Mouse (Mus musculus) frontal cortex, postnatal 10 days (tissue): Measurements from ENCODE around the gene Il20rb.

ENCODE experiments used
- DNase-seq, 2 experiments: peaks; one replicate each; pipeline ENCODE4 v3.0.0; 2022; ENCODE audit warnings: low spot score in 2 of 2, mixed read lengths in 1 of 2

Il20rb gene

DNA sequence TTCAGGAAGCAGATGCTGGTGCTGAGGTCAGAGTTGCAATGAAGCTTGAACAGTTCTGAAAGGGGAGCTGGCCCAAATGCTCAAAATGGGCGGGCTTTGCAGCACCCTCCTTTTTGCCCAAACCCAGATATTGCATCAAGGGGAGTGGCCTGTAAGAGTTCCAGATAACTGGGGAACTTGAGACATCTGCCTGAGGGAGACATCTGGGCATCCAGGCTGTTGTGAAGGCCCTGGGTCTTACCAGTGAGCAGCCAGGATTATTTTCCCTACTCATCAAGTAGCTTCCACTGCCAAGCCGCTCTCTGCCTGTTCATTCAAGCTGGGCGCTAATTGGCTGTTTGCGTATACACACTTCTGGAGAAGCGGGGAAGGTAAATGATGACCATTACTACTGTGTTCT, at the start of gene Il20rb:
TSS of gene Il20rb (minus strand) at position 358 of the 400 bp plus-strand sequence.
- no peak for DNase-seq

DNA sequence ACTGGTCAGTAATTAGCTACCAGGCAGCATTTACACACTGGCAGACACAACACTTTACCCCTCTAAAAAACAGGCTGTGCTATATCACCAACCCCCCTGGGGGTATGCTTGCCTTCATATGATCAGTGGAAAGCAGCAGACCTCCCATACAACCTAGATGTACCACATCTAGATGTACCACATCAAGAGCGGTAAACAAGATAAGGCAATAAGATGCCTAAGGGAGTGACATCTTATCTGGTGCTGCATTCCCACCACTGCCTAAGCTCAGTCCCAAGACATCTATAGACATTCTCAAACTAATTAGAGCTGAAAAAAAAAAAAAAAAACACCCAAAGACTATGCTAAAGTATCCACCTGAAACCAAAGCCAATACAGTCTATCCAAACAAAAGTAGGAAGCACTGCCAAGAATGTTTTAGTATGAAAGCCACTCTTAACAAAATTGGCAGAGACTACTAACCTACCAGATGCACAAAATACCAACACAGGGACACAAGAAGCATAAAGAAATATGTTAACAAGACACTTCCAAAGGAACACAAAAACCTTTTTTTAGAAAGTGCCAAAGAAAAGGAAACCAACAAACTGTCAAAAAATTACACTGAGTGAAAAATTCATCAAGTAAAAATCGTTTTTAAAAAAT, 49.2 kb upstream of the Il20rb start:
- no peak for DNase-seq

DNA sequence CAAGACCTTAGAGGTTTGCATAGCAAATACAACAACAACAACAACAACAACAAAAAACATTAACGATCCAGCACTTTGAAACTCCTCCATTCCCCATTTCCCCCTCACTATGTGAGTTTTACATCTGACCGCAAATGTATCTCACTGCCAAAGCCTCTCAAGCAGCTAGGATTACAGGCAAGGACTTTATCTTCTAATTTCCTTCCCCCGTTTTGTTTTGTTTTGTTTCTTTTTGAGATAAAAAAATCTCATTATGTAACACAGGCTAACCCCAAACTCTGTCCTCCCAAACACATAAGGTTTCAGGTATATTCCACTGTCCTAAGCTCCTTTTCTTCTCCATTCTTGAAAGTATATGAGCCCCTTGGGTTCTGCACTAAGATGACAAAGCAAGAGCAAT, 48.1 kb upstream of the Il20rb start:
- DNase-seq = no peak

DNA sequence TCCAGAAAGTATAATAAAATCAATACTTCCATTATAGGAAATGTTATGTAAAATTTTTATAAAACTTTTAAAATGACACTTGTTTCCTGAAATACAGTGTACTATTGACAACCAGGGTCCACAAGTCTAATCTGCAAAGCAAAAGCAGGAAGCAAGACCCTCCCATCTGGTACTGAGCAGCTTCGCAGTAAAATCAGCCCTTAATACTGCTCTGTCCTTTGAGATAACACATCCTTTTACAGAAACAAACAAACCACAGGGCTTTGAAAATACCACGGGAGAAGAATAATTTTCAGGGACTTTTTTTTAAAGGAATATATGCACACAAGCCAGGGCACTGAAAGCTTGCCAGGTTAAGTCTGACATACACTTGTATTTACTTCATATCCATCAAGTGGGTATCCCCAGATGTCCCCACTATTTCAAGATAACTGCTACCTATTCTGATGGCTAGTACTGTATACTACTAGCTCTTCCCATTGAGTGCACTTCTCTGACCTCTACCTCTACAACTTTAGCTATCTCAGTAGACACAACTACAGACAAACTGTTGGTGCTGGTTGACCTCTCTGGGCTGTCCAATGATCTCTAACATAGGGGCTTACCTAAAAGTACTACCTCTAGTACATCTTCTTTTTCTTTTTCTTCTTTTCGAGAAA, 46.4 kb upstream of the Il20rb start:
- DNase-seq = no peak

DNA sequence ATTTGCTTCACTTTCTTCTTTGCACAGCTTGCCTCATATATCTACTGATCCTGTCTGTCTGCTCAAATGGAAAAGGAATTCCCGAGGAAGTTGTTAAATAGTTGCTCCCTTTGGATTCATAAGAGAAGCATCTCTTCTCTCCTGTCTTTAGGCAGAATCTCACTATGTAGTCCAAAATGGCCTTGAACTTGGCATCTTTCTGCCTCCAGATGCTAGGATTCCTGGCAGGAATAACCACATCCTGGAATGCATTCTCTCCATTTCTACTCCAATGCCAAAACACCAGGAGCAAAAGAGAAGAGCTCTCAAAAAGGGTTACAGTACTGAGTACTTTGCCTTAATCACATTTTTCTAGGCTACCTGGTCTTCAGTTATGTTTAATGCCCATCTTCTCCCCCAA, 44.7 kb upstream of the Il20rb start:
- DNase-seq = no peak

DNA sequence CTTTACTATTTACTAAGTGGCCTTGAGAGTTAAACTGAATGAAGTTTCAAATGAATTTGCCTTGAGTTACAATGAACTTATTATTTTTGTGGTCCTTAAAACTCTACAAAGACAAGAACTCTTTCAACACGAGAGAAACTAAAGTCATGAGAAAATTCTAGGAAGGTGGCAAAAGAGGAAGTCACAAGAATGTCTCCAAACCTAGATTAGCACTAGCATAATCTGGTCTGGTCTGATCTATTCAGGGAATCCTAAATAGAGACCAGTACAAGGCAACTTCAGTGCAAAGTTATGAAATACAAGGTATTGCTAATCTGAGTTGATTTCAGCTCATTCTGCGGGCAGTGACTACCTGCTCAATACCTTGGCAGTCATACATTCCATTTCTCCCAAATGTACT, 38.6 kb upstream of the Il20rb start:
- no peak for DNase-seq

DNA sequence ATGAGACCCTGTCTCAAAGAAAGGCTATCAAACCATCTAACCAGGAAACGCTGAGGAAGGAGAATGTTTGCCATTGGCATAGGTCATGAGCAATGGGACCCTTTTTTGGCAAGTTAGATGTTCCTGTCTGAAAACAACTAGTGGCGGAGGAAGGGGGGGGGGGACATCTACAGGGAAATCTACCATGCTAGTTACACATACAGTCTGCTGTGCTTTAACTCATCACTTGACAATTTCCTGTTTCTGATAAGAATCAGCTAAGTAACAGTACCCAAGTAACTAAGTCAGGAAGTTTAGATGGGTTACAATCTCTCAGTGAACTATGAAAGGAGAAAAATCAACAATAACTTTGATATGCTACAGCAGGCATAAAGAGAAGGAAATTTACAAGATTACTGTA, 35.4 kb upstream of the Il20rb start:
- DNase-seq = no peak

DNA sequence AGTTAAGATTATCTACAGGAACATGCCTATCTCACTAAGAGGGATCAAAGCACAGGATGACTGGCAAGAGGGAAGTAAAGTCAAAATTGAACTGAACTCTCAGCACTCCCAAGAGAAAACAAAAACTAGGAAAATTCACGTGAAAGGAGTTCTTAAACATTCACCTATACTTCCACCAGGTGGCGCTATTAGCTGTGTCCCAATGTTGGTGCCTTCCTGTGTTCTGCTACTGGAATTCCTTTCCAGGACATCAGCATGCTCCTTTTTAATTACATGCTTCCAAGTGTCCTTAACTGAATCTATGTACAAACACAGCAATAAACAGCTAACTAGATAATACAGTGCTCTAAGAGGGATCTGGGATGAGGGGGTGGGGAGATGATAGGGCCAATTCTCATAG, 34.0 kb upstream of the Il20rb start:
- peak in 1 of 2 experiments; percentile 12 for DNase-seq

DNA sequence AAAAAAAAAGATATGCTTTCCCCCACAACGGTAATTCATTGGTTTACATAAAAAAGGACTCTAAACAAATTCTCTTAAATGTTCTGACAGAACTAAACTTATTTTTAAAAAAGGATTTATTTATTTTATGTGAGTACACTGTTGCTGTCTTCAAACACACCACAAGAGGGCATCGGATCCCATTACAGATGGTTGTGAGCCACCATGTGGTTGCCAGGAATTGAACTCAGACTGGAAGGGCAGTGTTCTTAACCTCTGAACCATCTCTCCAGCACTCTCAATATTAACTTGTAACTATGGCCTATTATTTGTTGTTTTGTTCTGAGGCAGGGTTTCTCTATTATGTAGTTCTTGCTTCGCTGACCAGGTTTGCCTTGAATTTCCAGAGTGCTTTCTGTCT, 33.4 kb upstream of the Il20rb start:
- DNase-seq = no peak

DNA sequence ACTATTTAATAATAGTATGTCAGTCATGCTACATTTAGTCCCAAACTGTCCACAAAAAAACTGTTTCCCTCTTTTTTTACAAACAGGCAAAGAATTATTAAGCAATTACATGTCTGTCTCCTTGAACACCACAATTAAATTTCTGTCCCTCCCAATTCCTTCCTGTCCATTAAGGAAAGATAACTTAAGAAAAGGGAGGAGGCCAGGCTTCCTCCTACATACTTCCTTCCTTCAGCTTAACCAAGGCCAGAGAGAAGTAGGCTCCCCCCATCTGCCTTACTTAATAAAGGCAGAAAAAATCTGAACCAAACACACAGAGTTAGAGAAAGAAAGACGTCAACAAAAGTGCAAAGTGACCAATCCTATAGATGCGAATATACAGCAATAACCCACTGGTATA, 21.0 kb upstream of the Il20rb start:
- no peak for DNase-seq

DNA sequence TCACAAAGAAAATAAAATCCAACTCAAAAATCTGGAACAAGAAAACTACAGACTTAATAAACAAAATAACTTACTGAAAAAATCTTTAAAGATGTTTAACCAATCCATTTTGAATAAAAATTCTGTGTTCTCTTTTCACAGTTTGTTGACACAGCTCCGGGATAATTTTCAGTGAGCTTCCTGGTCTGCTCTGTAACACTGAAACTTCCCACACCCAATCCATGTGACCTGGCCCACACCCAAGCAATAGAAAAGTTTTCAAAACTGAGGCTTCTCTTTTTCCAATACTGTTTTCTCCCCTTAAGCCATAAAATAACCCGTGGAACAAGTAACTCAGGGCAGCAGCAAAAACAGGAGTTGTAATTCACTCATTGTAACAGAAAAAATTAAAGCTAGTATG, 20.1 kb upstream of the Il20rb start:
- no peak for DNase-seq

DNA sequence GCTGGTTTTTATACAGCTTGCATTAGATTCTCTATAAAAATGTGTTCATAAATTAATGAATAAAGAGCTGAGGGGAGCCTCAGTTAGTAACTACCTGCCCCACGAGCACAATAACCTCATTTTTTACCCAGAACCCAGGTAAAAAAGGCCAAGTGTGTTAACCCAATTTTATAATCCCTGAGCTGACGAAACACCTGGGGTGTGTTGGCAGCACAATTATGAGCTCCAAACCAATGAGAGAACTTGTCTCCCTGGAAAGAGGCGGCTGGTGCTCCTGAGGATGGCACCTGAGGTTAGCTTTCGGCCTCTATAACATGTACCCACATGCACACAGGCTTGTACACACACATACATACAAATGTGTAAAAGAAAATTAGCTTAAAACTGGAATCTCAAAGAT, 18.9 kb upstream of the Il20rb start:
- DNase-seq = no peak

DNA sequence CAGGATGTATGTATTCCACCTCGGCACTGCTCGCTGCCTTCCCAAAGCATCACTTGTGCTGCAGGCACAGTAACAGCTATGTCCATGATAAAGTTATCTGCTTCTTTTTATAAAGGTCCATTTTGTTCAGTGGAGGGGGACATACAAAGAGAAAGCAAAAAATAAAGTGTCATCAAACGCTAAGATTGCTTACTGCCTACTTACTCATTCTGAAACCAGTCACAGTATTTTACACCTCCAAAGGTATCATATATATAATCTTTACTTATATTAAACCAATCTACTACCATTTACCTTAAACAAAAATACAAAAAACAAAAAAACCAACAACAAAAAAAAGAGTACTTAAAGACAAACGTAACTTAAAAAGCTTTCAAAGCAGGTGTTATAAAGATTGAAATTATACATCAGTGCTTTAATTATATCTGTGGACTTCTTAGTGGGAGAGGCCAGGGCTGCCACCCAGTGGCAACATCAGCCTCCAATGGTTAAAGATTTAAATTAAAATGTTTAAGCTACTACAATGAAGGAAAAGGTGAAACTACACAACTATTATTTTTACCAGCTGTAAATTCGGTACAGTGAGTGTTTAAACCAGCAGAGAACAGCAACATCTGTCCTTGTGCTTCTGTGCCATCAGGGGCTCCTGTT, 7.1 kb upstream of the Il20rb start:
- no peak for DNase-seq

DNA sequence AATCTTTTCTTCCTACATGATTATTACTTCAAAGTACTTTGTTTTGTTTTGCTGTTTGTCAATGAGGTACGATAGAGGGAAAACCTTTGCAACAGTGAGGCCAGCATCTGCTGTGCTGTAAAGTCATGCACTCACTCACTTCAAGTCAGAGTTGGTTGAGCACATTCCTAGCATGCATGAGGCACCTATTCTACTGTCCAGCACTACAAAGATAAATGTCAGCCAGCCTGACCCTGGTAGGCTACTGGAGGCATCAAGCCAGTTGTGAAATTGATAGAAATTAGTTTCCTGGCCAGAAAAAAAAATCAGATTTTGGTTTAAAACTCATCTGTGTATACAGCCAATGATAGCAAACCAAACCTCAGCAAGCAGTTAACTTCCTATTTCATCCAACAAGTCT, 4.8 kb upstream of the Il20rb start:
- no peak for DNase-seq

DNA sequence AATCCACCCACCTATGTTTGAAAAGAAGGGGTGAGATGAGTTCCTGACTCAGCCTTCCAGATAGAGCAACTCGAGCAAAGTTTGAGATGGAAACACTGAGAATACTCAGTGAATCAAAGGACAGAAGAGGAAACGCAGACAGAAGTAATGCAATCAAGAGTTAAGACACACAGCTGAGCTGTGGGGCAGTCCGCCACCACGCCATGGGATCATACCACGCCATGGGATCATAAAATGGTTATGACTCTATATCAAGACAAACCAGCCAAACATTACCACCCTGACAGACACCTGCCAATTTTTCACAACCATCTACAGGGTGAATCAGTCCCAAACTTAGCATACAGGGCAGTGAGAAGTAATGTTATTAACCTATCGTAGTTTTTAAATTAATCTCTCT, 2.4 kb upstream of the Il20rb start:
- DNase-seq = no peak

DNA sequence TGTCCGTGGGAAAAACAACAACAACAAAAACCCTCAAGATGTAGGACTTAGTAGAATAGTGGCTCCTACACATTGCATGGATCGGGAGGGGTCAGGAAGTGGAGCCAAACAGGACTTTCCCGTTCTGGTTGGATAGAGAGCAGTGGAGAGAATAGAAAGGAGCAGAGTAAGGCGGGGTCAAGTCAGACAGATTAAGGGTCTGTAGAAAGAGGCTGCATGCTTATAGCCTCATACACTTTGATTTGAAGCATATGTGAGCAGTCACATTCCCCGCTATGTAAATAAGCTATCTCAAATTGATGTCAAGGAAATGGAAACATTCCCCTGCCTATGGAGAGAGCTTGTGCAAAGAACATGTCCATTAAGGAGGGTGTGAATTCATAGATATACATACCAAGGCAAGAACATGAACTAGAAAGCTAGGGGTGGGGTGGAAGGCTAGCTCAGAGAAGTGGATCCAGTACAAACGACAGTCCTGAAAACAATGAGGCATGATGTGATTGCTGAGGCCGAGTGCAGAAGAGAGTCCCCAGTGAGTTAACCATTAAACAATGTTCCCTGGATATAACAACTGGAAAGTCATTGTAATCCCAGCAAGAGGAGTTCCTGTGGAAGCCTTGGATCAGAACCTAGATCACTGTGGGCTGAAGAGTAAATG, 1.6 kb upstream of the Il20rb start:
- no peak for DNase-seq

DNA sequence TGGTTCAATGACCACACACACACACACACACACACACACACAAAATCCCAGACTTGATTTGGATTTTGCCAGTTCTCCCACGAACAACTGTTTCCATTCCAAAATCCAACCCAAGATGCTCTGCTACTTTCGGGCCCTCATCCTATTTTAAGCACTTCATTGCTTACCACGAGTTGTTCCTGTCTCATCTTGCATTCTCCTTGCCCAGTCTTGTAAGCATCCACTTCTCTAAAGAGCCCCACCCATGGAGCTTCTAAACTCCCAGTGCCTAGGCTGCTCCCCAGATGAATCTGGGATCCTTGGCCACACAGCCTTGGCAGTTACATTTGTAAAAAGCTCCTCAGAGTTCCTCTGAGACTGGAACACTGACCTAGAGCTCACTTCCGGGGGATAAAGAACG, 3.3 kb downstream of the Il20rb start:
- no peak for DNase-seq

DNA sequence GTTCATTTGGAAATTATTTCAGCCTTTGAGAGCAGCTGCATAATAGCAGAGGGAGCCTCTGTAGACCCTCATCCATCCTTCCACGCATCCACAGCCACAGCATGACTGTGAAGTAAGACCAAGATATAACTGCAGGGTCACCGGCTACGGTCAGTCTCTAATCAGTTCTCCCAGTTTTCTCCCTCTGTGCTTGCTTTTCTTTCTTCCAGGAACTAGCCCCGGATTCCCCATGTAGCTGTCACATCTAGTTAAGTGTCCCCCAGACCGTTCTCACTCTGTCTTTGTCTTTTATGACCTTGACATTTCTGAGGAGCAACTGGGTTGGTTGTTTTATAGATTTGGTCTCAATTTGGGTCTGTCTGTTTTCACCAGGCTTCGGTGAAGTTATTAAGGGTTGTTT, 5.0 kb downstream of the Il20rb start:
- no peak for DNase-seq

DNA sequence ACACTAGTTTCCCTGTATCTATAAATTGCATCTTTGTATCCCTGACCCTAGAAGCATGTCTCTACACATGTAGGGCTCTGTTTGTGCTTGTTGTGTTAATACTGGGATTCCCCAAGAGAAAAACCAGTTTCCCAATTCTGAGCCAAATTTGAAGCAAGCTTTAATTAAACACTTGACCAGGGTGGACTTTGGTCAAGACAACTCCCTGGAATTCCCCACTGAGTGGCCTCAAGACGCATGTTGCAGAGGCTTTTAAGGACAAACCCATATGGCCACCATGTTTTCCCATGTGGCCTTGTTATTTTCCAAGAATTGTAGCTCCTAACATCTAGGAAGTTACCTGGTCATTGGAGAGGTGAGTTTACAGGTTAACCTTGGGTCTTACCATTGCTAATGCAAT, 12.5 kb downstream of the Il20rb start:
- no peak for DNase-seq

DNA sequence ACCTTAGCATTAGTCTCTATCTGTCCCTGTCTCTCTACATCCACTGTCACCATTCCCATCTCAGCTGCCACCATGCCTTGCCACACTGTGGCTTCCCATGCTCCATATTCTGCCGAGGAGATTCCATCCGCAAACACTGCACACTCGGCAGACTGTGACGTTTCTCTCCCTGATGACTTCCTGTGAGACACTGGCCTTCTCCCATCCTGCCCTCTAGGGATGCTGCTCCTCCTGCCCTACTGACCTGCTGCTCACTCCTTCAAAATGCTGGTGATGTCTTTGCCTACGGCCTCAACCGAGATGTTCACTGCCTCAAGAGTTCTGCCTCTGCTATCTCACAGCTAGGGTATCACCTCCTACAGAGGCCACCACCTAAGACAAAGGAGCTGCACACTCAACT, 13.2 kb downstream of the Il20rb start:
- no peak for DNase-seq

DNA sequence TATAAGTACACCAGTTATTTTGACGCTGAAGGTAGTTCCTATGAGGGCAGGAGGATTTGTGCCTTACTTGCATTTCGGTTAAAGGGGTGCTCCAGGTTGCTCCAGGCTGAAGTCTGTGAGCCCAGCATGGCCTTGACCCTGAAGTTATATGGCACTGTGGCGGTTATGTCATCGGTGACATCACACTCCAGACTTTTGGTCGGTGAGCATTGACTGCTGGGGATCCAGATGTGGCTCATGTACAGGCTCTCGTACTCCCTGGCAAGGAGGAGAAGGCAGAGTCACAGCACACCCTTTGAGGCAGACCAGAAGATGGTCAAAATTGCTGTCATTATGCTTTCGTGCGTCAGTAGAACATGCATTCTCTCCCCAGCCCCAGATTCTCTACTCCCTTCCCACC, 13.7 kb downstream of the Il20rb start:
- no peak for DNase-seq

DNA sequence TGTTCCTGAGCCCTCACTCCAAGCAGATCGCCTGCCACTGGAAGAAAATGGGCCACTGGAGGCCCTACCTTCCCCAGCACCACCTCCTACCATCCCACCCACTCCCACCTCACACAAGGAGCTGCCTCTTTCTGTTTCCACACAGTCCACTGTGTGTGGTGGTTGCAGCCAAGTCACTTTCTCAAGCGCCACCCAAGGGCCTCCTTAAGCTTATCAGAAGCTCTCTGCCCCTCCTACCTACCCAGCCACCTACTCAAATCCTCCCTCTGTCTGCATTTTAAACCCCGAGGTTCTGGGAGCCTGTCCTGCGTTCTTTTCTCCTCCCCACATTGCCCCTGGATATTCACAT, 15.0 kb downstream of the Il20rb start:
- no peak for DNase-seq
